Mouse (Mus musculus) erythroblast, embryonic 14.5 days (primary cell): ENCODE data around the gene Ado. TPM values are rescaled to one million over a fixed set of nuclear protein-coding genes. Genes with fewer than 3 reads are reported as not detected.

ENCODE experiments used
- H3K27me3 ChIP-seq: 2 replicates; pipeline ENCODE4 v1.6.1; 2012; ENCODE audit warnings: inconsistent platforms; ENCODE audit not compliant: control insufficient read depth
- H3K36me3 ChIP-seq: 2 replicates; pipeline ENCODE4 v1.6.1; 2012; ENCODE audit warnings: mild to moderate bottlenecking, inconsistent platforms; ENCODE audit not compliant: control insufficient read depth
- H3K4me1 ChIP-seq: 2 replicates; pipeline ENCODE4 v1.6.1; 2012; ENCODE audit warnings: inconsistent platforms; ENCODE audit not compliant: control insufficient read depth
- H3K4me3 ChIP-seq: replicated peaks from 2 replicates; pipeline ENCODE3; 2012; ENCODE audit warnings: moderate library complexity, mild to moderate bottlenecking, inconsistent platforms
- H3K9me3 ChIP-seq: 2 replicates; pipeline ENCODE4 v1.6.1; 2012; ENCODE audit warnings: low read length, inconsistent platforms, mixed read lengths; ENCODE audit not compliant: control insufficient read depth
- GATA1 ChIP-seq: IDR thresholded peaks from 2 replicates; pipeline ENCODE4 v1.6.1; 2012; ENCODE audit warnings: low read length, inconsistent platforms, mixed read lengths
- TAL1 ChIP-seq: IDR thresholded peaks from 3 replicates; pipeline ENCODE4 v1.6.1; 2012; ENCODE audit warnings: low read length, inconsistent platforms, mixed read lengths
- polyA plus RNA-seq: library from polyadenylated mRNA; stranded (reverse); fragments of >175 nt; gene quantifications from 2 replicates; pipeline ENCODE4 v1.2.3, GENCODE M21; 2012

Ado gene
- 0.78 and 0.90 TPM in 2 replicates for polyA plus RNA-seq

DNA sequence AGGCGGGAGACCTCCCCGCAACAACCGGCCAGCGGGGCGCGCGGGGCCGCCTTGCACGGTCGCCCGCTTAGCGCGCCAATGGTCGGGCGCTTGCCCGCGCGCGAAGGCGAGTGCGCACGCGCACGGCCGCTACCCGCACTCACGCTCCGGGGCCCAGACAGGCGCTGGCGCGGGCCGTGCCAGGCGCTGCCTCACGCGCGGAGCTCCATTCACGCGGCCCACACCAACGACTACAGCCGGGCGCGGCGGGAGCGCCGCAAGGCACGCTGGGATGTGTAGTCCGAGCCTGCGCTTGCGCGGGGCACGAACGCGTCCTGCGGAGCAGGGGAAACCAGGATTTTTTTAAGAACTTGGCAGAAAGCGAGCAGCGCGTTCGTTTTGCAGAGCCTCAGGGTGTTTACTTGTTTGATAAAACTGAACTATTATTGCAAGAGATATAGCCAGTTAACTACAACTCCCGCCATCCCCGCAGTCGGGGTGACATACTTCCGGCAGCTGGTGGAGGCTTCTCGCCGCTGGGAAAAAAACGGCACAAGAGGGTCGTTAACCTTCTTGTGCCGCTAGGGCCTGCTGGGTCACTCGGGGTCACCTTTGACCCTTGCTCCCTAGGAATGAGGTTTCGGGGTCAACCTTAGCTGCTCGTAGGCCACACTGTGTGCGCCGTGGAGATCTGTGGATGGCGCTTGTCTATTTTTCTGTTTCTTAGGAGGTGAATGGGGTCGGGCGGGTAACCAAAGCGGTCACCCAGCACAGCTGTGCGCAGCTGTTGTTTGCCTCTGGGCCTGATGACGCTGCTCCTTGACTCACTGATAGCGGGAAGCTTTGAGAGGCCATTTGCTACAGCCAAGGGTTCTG, at the start of gene Ado:
Gene Ado (minus strand): TSS at position 79 of the 855 bp plus-strand sequence.
- Histone ChIP-seq H3K36me3 (peaks cover 20% of the 10 kb centered on the region), H3K4me1 (peaks cover 41% of the 10 kb centered on the region), H3K27me3 (no peaks in the 10 kb centered on the region), H3K4me3 (peak within 1 kb of the TSS; percentile 98), H3K9me3 (no peaks in the 10 kb centered on the region)
- TF ChIP-seq TAL1, result no peak
- TF ChIP-seq GATA1, result no peak

DNA sequence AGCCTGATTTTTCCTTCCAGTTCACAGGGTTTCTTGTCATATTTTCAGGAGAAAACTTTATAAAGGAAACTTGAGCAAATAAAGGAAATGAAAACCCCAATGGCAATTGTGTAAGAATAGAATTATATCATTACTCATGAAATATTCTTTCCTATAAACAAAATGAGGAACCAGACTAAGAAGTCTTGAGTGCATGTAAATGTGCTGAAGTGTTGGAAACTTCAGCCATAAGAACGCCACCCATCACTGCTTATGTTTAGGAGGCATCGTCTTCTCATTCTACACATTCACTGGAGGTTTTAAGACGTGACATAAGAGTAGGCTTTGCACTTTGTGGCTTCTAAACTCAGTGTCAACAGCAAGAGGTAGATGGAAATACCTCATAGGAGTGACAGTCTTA, 46.5 kb upstream of the Ado start:
- Histone ChIP-seq H3K9me3 (no peaks in the 10 kb centered on the region), H3K4me3 (no peak overlapping the region), H3K27me3 (no peaks in the 10 kb centered on the region), H3K36me3 (no peaks in the 10 kb centered on the region), H3K4me1 (no peaks in the 10 kb centered on the region)
- no peak for TF ChIP-seq GATA1
- TF ChIP-seq TAL1, result no peak

DNA sequence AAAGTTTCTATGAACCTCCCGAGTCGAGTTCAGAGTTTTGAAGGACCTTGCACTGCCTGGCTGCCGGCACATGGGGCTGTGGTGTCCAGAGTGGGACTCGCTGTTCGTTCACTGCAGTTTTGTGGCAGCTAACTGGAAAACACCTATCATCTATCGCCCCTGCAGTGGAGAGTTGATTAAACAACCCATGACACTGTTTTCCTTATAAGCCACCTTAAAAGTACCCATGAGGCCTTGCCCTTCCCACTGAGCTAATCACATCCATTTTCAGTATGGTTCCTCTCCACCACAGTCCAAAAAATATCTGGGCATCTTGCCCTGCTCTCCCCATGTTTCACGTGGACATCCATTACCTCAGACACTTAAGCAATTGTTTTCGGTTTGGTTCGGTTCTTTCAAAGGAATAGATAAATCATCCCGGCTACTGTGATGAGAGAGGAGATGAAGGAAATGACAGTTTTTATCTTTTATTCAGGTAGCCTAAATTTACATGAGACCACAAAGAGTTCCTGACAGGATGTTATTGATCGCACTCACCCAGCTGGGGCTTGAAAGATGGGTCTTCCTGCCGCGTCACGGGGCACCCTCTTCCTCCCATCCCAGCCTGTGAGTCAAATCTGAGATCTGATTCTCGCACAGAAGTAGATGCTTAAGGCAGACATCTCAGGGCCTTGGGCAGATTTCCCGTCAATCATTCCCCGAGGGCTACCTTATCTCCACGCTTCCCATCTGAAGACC, 37.3 kb upstream of the Ado start:
- no peak overlapping the region for H3K4me3 ChIP-seq
- no peaks in the 10 kb centered on the region for H3K27me3 ChIP-seq
- no peak for TF ChIP-seq TAL1
- TF ChIP-seq GATA1, result no peak
- H3K4me1 ChIP-seq, result no peaks in the 10 kb centered on the region
- H3K36me3 ChIP-seq, result no peaks in the 10 kb centered on the region
- H3K9me3 ChIP-seq, result no peaks in the 10 kb centered on the region

DNA sequence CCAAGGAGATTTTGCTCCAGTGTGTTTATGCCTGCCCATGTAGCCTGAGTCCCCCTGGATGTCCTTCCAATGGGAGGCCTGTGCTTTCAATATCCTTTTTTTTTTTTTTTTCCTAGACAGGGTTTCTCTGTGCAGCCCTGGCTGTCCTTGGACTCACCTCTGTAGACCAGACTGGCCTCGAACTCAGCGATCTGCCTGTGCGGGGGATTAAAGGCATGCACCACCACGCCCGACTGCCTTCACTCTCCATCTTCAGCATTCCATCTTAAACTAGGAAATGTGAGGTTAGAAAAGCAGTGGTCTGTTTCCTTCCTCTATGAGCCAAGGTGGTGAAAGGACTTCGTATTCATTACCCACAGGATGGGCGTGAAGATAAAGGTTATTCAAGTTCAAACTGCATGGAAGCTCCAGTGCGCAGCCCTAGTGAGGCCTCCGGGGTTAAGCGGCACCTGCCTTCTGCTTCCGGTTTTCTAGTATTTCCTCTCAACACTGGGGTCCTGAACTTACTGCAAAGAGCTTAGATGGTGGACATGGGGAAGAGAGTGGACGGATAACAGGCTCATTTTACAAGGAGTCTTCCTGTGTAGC, 33.0 kb upstream of the Ado start:
- TF ChIP-seq TAL1 (no peak), GATA1 (no peak)
- Histone ChIP-seq H3K9me3 (no peaks in the 10 kb centered on the region), H3K36me3 (no peaks in the 10 kb centered on the region), H3K4me1 (no peaks in the 10 kb centered on the region), H3K27me3 (no peaks in the 10 kb centered on the region), H3K4me3 (no peak overlapping the region)

DNA sequence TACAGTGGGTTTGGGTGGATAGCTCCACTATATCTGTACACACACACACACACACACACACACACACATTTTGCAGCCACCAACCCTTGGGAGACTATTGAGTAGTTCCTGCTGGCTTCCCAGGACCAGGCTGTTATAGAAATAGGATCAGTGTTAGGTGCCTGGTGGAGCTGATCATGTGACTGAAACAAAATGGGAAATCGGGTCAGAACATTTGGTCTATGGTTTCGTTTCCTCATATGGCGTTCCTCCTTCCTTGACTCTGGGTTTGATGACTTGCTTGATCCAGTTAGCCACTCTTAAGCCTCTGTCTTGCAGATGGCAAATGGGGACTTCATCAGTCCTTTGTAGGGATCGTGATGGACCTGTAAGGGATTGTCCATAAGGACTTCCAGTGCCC, 31.1 kb upstream of the Ado start:
- Histone ChIP-seq H3K4me1 (no peaks in the 10 kb centered on the region), H3K27me3 (no peaks in the 10 kb centered on the region), H3K36me3 (no peaks in the 10 kb centered on the region), H3K9me3 (no peaks in the 10 kb centered on the region), H3K4me3 (no peak overlapping the region)
- TF ChIP-seq TAL1 (no peak), GATA1 (no peak)

DNA sequence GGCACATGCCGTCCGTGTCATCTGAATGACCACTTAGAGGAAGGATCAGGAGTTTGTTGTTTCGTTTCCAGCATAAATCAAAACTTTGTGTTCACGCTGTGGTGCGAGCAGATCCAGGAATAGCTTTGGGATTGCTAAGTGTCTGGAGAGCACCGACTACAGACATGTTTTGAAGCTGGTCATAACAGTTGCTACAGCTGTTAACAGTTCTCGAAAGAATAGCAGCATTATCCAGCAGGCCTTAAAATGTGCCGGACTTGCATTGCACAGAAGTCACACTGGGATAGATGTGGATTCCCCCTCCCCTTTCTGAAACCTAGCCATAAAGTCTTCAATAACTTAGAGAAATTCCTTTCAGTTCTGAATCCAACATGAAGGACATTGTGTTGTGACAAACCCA, 24.6 kb upstream of the Ado start:
- no peaks in the 10 kb centered on the region for H3K36me3 ChIP-seq
- H3K4me3 ChIP-seq, result no peak overlapping the region
- TF ChIP-seq TAL1, result no peak
- H3K27me3 ChIP-seq, result no peaks in the 10 kb centered on the region
- no peaks in the 10 kb centered on the region for H3K9me3 ChIP-seq
- H3K4me1 ChIP-seq, result no peaks in the 10 kb centered on the region

DNA sequence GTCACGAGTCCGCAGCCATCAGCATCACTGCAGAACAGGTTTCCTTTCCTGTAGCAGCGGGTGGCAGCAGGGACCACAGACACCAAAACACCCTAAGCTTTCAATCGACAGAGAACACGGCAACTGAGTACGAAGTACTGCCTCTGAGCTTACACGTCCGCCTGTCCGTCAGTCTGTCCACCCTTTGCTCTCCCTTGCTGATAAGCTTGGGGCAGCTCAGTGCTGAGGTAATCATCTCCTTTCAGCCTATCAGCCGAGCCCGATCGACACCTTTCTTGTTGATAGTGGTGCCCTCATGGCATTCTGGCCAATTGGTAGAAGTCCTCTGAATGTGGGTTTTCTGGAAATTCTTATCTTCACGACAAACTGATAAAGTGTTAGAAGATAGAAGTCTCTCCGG, 22.7 kb upstream of the Ado start:
- Histone ChIP-seq H3K4me3 (no peak overlapping the region), H3K36me3 (no peaks in the 10 kb centered on the region), H3K9me3 (no peaks in the 10 kb centered on the region), H3K27me3 (no peaks in the 10 kb centered on the region), H3K4me1 (no peaks in the 10 kb centered on the region)
- TF ChIP-seq TAL1, result no peak
- no peak for TF ChIP-seq GATA1

DNA sequence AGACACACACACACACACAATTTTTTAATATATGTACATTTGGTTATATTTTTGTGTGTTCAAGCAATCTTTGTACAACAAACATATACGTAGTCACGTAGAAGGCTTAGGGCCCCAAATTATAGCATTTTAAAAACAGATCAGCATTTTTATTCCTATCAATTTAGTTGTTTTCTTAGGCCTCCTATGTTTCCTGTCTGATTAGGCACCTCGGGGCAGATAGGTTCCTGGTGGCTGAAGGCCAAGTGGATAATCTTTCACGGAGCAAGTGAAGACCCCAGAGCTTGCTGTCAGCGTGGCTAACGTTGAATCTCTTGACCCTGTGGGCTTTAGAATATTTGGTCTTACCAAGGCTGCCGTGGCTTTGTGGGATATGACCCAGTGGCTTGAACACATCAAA, 20.8 kb upstream of the Ado start:
- Histone ChIP-seq H3K4me1 (no peaks in the 10 kb centered on the region), H3K27me3 (no peaks in the 10 kb centered on the region), H3K9me3 (no peaks in the 10 kb centered on the region), H3K4me3 (no peak overlapping the region), H3K36me3 (no peaks in the 10 kb centered on the region)
- TF ChIP-seq GATA1 (no peak), TAL1 (no peak)

DNA sequence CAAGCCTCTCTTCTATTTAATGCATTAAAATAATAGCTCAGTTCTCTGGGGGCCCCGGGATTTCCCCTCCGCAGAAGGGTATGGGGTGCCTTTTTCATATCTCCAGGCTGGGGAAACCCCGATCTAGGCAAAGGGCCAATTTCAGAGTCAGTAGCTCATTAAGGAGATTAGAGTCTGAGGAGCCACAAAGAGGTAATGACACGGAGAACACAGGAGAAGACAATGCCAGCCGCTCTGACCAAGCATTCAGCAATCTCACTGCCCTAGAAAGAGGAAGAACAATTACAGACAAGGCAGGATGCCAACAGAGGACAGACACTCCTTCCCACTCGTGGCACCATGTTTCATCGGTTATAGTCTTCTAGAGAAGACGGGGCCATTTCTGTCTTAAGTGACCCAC, 17.3 kb upstream of the Ado start:
- no peaks in the 10 kb centered on the region for H3K36me3 ChIP-seq
- no peaks in the 10 kb centered on the region for H3K9me3 ChIP-seq
- H3K4me3 ChIP-seq, result no peak overlapping the region
- TF ChIP-seq GATA1 (no peak), TAL1 (no peak)
- no peaks in the 10 kb centered on the region for H3K4me1 ChIP-seq
- H3K27me3 ChIP-seq, result no peaks in the 10 kb centered on the region
